Mouse (Mus musculus) hindbrain, embryonic 11.5 days (tissue): ENCODE data around the gene Fn1. TPM values are rescaled to one million over a fixed set of nuclear protein-coding genes. Genes with fewer than 3 reads are reported as not detected.

Source experiments
- ATAC-seq: fragments of 200-750 bp; cut with Nextera tagmentation; 2 replicates; pipeline ENCODE4 v1.8.0; 2017; ENCODE audit warnings: mild to moderate bottlenecking, moderate TSS enrichment, moderate library complexity; ENCODE audit not compliant: low FRiP score
- DNase-seq: peaks from one replicate; pipeline ENCODE4 v3.0.0-alpha.2; 2015; ENCODE audit warnings: low spot score
- H3K27ac ChIP-seq: fragments of 300-500 bp; sonication (generic); 2 replicates; pipeline ENCODE4 v1.5.1; 2014; ENCODE audit warnings: mild to moderate bottlenecking, low read depth, low read length
- H3K27me3 ChIP-seq: fragments of 300-500 bp; sonication (generic); 2 replicates; pipeline ENCODE4 v1.6.1; 2014; ENCODE audit warnings: mild to moderate bottlenecking, low read length, moderate library complexity, mixed read lengths; ENCODE audit not compliant: control insufficient read depth, insufficient read depth
- H3K36me3 ChIP-seq: fragments of 300-500 bp; sonication (generic); 2 replicates; pipeline ENCODE4 v1.6.1; 2014; ENCODE audit warnings: mild to moderate bottlenecking, low read length, moderate library complexity, mixed read lengths; ENCODE audit not compliant: control insufficient read depth, insufficient read depth
- H3K4me1 ChIP-seq: fragments of 300-500 bp; sonication (generic); replicated peaks from 2 replicates; pipeline ENCODE4 v1.6.1; 2014; ENCODE audit warnings: low read length, mixed read lengths; ENCODE audit not compliant: control insufficient read depth, insufficient read depth
- H3K4me2 ChIP-seq: fragments of 300-500 bp; sonication (generic); replicated peaks from 2 replicates; pipeline ENCODE4 v1.6.1; 2014; ENCODE audit warnings: mild to moderate bottlenecking, low read depth, low read length
- H3K4me3 ChIP-seq: fragments of 300-500 bp; sonication (generic); 2 replicates; pipeline ENCODE4 v1.5.1; 2014; ENCODE audit warnings: low read depth, low read length
- H3K9ac ChIP-seq: fragments of 300-500 bp; sonication (generic); 2 replicates; pipeline ENCODE4 v1.6.1; 2014; ENCODE audit warnings: low read depth, low read length
- H3K9me3 ChIP-seq: fragments of 300-500 bp; sonication (generic); 2 replicates; pipeline ENCODE4 v1.6.1; 2016; ENCODE audit warnings: low read length; ENCODE audit not compliant: control insufficient read depth
- WGBS: fragments of 180-500 bp; shearing (Covaris S2); extraction: QIAGEN DNeasy Blood & Tissue Kit; methylation state at CpG from one replicate; pipeline ENCODE4 v1.1.7; 2014; 5-methylcytosine and 5-hydroxymethylcytosine counted together
- polyA plus RNA-seq: library from polyadenylated mRNA; unstranded; fragments of >200 nt; fragmentation: Nextera tagmentation; extraction: Ambion mirVana; gene quantifications from 2 replicates; pipeline ENCODE4 v1.2.1, GENCODE M21; 2014

Fn1 gene
- polyA plus RNA-seq, 1 experiment from 2014 or later = 85.4 TPM

DNA sequence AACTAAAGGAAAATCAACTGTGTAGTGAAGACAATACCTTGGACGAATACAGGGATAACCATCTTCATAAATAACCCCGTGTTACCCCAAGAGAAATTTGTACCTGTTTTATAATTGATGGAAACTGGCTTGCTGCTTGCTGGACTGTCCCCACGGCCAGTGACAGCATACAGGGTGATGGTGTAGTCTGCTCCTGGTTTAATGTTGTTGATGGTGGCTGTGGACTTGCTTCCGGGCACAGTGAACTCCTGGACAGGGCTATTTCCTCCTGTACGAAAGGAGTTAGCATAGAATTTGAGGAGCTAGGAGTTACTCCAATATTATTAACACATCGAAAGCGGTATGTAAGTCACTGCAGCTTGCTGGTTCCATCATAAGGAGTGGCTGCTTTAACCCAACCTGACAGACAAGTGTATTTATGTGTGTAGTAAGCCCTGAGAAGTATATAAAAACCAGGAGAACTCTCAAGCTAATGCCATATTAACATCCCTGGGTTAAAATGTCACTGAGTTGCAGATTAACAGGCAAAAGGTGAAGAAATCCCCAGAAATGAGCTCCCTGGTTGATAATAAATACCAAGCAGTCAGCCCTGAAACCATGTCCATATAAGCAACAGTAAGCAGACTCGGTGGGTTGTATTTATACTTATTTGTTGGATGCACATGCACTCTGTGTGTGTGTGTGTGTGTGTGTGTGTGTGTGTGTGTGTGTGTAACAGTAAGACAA is 46.2 kb downstream of the Fn1 start:
- ATAC-seq (no peak), DNase-seq (no peak)
- no peaks in the 10 kb centered on the region for H3K27me3 ChIP-seq
- H3K36me3 ChIP-seq = peaks cover 7% of the 10 kb centered on the region; the same call in 1 of the 2 replicates
- H3K4me2 ChIP-seq = no peak overlapping the region
- H3K4me1 ChIP-seq = no peaks in the 10 kb centered on the region
- H3K9ac ChIP-seq = no peak overlapping the region
- no peak overlapping the region for H3K4me3 ChIP-seq
- 93% methylated on average over 8 of the region's 8 CpGs for WGBS
- H3K27ac ChIP-seq = no peak overlapping the region
- H3K9me3 ChIP-seq = no peaks in the 10 kb centered on the region

DNA sequence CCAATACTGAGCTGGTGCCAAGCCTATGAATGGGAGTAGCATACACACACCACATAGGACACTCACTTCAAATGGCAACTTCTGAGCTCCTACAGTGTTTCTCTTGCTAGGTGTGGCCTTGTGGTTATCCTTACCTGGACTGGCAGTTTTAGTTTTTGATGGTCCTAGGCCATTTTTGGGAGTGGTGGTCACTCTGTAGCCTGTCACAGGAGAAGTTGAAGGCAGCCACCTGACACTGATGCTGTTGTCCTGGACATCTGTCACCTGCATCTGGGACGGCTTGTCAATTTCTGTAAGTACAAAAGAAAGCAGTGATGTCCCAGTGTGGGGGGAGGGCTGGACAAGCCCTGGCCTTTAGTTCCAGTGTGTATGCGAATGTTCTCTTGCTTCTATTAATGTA is 47.2 kb downstream of the Fn1 start:
- ATAC-seq = no peak
- DNase-seq = no peak
- Histone ChIP-seq H3K27ac (no peak overlapping the region), H3K4me2 (no peak overlapping the region), H3K36me3 (peaks cover 5% of the 10 kb centered on the region), H3K9me3 (no peaks in the 10 kb centered on the region), H3K4me3 (no peak overlapping the region), H3K4me1 (no peaks in the 10 kb centered on the region), H3K9ac (no peak overlapping the region), H3K27me3 (no peaks in the 10 kb centered on the region)
- 83% methylated on average over 2 of the region's 2 CpGs for WGBS

DNA sequence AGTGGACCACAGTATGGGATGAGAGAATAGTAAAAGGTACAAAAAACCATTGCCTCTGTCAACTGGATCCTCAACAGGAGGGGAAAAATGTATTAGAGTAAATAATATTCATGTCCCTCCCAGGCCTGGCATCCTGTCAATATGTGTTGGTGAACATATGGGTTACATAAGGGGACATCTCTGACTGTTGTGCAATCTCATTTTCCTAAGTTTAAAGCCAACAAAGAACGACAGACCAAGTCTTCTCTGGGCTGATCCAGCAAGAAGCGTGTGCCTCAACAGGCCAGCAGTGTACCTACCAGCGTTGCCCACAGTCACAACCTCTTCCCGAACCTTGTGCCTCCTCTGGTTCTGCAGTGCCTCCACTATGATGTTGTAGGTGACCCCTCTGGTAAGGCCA is 57.6 kb downstream of the Fn1 start:
- H3K27me3 ChIP-seq = no peaks in the 10 kb centered on the region
- H3K36me3 ChIP-seq = peaks cover 12% of the 10 kb centered on the region
- H3K4me1 ChIP-seq = no peaks in the 10 kb centered on the region
- H3K9ac ChIP-seq = no peak overlapping the region
- no peak overlapping the region for H3K4me2 ChIP-seq
- 95% methylated on average over 4 of the region's 4 CpGs for WGBS
- H3K27ac ChIP-seq = no peak overlapping the region
- no peak for DNase-seq
- no peak for ATAC-seq
- H3K9me3 ChIP-seq = no peaks in the 10 kb centered on the region
- no peak overlapping the region for H3K4me3 ChIP-seq

DNA sequence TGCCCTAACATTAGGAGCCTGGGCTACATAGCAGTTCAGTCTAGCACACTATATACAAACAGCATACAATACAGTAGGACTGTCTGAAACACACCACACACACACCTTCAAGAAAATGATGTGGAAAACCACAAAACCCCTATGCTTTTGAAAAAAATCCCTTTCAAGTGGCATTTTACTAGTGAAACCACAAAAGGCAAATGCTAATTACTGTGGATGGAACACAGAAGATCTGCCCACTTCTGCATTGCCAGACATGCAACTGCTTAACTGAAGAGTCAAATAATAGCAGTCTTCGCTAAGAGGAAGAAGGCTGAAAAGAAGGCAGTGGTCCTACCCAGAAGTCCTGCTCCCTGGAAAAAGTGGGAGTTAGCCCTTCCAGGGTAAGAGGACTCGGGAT is 58.7 kb downstream of the Fn1 start:
- H3K4me1 ChIP-seq = no peaks in the 10 kb centered on the region
- ATAC-seq (no peak), DNase-seq (no peak)
- no peak overlapping the region for H3K27ac ChIP-seq
- H3K36me3 ChIP-seq = peaks cover 13% of the 10 kb centered on the region
- H3K4me3 ChIP-seq = no peak overlapping the region
- H3K9me3 ChIP-seq = no peaks in the 10 kb centered on the region
- WGBS = 91% methylated on average over 2 of the region's 2 CpGs
- no peaks in the 10 kb centered on the region for H3K27me3 ChIP-seq
- H3K9ac ChIP-seq = no peak overlapping the region
- no peak overlapping the region for H3K4me2 ChIP-seq

DNA sequence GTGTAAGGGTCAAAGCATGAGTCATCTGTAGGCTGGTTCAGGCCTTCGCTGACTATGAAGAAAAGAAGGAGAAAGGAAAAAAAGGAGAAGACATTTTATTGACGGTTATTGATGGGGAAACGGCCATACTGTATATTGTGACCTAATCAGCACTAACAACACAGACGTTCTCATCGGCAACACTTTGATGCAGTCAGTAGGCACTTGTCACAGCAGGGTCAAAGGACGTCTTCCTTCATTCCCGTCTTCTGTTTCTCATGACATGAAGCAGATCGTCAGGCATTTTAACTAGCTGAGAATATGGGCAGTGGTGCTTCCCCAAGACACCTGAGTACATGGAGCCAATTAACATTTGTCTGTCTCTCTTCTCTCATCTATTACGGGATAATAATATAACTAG is 59.8 kb downstream of the Fn1 start:
- no peak overlapping the region for H3K9ac ChIP-seq
- H3K27ac ChIP-seq = no peak overlapping the region
- no peak overlapping the region for H3K4me2 ChIP-seq
- WGBS = 92% methylated on average over 9 of the region's 9 CpGs
- no peaks in the 10 kb centered on the region for H3K4me1 ChIP-seq
- no peak overlapping the region for H3K4me3 ChIP-seq
- no peaks in the 10 kb centered on the region for H3K9me3 ChIP-seq
- ATAC-seq (no peak), DNase-seq (no peak)
- peaks cover 9% of the 10 kb centered on the region; the same call in 1 of the 2 replicates for H3K36me3 ChIP-seq
- no peaks in the 10 kb centered on the region for H3K27me3 ChIP-seq

DNA sequence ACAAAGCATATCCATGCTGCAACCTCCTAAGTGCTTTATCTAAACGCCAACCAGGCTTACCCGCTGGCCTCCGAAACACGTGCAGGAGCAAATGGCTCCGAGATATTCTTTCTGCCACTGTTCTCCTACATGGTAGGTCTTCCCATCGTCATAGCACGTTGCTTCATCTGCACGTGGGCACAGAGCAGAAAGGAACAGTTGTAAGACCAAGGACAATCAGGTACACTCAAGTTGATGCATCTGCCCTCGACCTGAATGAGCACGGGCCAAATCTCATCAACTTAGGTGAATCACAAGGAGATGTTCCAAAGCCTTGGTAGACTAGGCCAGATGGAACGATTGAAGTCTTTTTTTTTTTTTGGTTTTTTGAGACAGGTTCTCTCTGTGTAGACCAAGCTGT is 63.0 kb downstream of the Fn1 start:
- H3K27ac ChIP-seq = no peak overlapping the region
- WGBS = 98% methylated on average over 11 of the region's 11 CpGs
- no peak overlapping the region for H3K9ac ChIP-seq
- no peaks in the 10 kb centered on the region for H3K27me3 ChIP-seq
- peaks cover 9% of the 10 kb centered on the region; the same call in 1 of the 2 replicates for H3K36me3 ChIP-seq
- H3K4me3 ChIP-seq = no peak overlapping the region
- no peaks in the 10 kb centered on the region for H3K4me1 ChIP-seq
- no peak for ATAC-seq
- H3K4me2 ChIP-seq = no peak overlapping the region
- DNase-seq = no peak
- H3K9me3 ChIP-seq = no peaks in the 10 kb centered on the region

DNA sequence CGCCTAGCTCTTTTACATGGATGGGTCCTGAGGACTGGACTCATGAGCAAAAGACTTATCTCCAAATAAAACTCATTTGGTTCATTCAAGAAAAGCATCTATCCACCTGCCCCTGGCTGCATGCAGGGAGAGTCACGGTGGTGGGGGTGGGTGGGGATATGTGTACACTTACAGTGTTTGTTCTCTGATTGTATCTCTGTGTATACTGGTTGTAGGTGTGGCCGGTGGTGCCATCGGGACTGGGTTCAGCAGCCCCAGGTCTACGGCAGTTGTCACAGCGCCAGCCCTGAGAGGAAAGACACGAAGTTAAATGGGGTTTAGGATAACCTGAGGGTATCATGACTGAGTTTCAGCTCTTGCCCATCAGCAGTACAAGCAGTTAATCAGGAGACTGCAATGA is 66.3 kb downstream of the Fn1 start:
- Histone ChIP-seq H3K4me1 (no peaks in the 10 kb centered on the region), H3K36me3 (peaks cover 9% of the 10 kb centered on the region; the same call in 1 of the 2 replicates), H3K27ac (no peak overlapping the region), H3K27me3 (no peaks in the 10 kb centered on the region), H3K9ac (no peak overlapping the region), H3K9me3 (no peaks in the 10 kb centered on the region), H3K4me3 (no peak overlapping the region), H3K4me2 (no peak overlapping the region)
- DNase-seq = no peak
- 97% methylated on average over 7 of the region's 7 CpGs for whole genome bisulfite sequencing
- no peak for ATAC-seq

DNA sequence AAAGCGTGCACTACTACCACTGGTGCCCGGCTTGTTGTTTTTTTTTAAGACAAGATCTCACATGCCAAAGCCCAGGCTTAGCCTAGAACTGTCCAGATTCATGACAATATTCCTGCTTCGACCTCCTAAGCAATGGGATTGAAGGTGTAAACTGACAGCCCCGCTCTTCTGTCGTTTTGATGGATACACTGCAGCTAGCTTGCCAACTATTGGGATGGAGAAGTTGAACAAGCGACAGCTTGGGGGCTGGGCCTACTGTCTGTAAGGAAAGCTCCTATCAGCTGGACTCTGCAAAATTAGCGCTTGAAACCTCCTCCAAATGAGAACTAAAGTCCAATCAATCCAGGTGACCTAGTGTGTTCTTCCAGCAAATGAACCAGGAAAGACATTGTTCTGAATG is 69.1 kb downstream of the Fn1 start:
- DNase-seq = no peak
- 92% methylated on average over 7 of the region's 7 CpGs for WGBS
- H3K27ac ChIP-seq = no peak overlapping the region
- H3K36me3 ChIP-seq = 0 out of 2 replicates have a peak, but pooled peaks cover 2% of the 10 kb centered on the region
- no peaks in the 10 kb centered on the region for H3K4me1 ChIP-seq
- no peak for ATAC-seq
- H3K27me3 ChIP-seq = no peaks in the 10 kb centered on the region
- H3K4me2 ChIP-seq = no peak overlapping the region
- no peaks in the 10 kb centered on the region for H3K9me3 ChIP-seq
- H3K9ac ChIP-seq = no peak overlapping the region
- no peak overlapping the region for H3K4me3 ChIP-seq

DNA sequence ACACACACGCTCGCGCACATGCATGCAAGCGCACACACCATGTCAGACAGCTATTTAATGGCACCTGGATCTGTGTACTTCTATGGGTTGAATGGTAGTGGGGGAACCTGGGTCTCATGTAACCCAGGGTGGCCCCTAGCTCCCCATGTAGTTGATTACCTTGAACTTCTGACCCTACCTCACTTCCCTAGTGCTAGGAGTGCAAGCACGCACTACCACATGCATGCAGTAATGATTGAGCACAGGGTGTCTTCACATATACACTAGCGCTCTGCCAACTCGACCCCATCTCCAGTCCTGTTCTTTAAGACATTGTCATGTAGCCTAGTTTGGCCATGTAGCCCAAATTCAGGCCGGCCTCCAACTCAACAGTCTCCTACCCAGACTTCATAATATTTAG is 69.7 kb downstream of the Fn1 start:
- no peak overlapping the region for H3K27ac ChIP-seq
- no peaks in the 10 kb centered on the region for H3K9me3 ChIP-seq
- ATAC-seq (no peak), DNase-seq (no peak)
- no peak overlapping the region for H3K4me2 ChIP-seq
- no peak overlapping the region for H3K4me3 ChIP-seq
- 0 out of 2 replicates have a peak, but pooled peaks cover 2% of the 10 kb centered on the region for H3K36me3 ChIP-seq
- H3K9ac ChIP-seq = no peak overlapping the region
- no peaks in the 10 kb centered on the region for H3K27me3 ChIP-seq
- 98% methylated on average over 8 of the region's 8 CpGs for WGBS
- H3K4me1 ChIP-seq = no peaks in the 10 kb centered on the region
